Comparison of ENCODE assay signal across 18 mouse cellular contexts in the genomic region with DNA sequence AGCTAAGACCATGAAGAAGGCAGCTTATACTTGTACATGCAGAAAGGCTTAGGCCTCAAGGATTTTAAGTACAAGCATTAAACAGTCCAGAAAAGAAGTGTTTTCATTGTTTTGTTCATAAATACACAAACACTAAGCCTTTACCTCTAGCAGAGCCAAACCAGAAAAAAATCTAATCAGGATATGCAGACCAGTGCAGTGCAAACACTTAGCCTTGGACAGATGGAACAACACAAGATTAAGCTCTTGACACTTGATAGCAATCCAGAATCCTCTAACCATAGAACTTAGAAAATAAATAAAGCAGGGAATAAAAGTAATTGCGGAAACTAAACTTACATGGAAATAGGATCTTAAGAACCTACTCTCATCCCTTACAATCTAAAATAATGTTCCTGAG. TPM values are rescaled to one million over a fixed set of nuclear protein-coding genes. Genes with fewer than 3 reads are reported as not detected.
DNase-seq lines count a peak whose midpoint lies in the region; ATAC-seq and TF ChIP-seq lines count a peak whose summit lies in the region.
"Had no signal": no experiment of that assay in that cellular context is flagged by ENCODE, and none has a peak within 500 bp of the region (broad histone marks: within the 10 kb centered on the region; RNA-seq: fewer than 3 reads in every experiment).

No protein-coding gene starts in this region.

- peak overlapping the region; percentile 9; the same call in 1 of the 2 replicates for H3K27ac ChIP-seq in left cerebral cortex, adult 2 months
- H3K27ac ChIP-seq in midbrain, postnatal 0 days (ENCODE audit: low read depth, low read length) = no peak overlapping the region
- H3K27ac ChIP-seq: embryonic facial prominence, embryonic 10.5 days; embryonic facial prominence, embryonic 12.5 days; forebrain, embryonic 13.5 days; forebrain, embryonic 15.5 days had no signal

- intact Hi-C loops in left cerebral cortex, adult 2 months (cut with DNase I) = loop anchor here (5.0 to 10.0 kb wide), 4 partner anchors 273 to 1565 kb away; no protein-coding TSS in a partner anchor

- H3K27me3 ChIP-seq in midbrain, postnatal 0 days (ENCODE audit: insufficient read depth, low read length) = no peaks in the 10 kb centered on the region
- H3K27me3 ChIP-seq: embryonic facial prominence, embryonic 12.5 days; forebrain, embryonic 13.5 days; forebrain, embryonic 15.5 days had no signal

- no peak overlapping the region for H3K4me2 ChIP-seq in midbrain, postnatal 0 days (ENCODE audit: low read depth, low read length, poor library complexity, severe bottlenecking)
- H3K4me2 ChIP-seq: embryonic facial prominence, embryonic 12.5 days; forebrain, embryonic 13.5 days; forebrain, embryonic 15.5 days had no signal

- TF ChIP-seq CTCF in left cerebral cortex, adult 2 months (IDR thresholded peaks at IDR 0.05) = no peak
- TF ChIP-seq CTCF in midbrain, postnatal 0 days (IDR thresholded peaks at IDR 0.05) = no peak

- H3K4me3 ChIP-seq in left cerebral cortex, adult 2 months = no peak overlapping the region
- H3K4me3 ChIP-seq in midbrain, postnatal 0 days (ENCODE audit: low read depth, low read length) = no peak overlapping the region
- H3K4me3 ChIP-seq: embryonic facial prominence, embryonic 10.5 days; embryonic facial prominence, embryonic 12.5 days; forebrain, embryonic 13.5 days; forebrain, embryonic 15.5 days had no signal

- peak; percentile 29 for DNase-seq in cerebellum, adult 9-11 months
- no peak for DNase-seq in left cerebral cortex, adult 2 months (ENCODE audit: extremely low spot score in 1 of 2, low spot score in 2 of 2)
- no peak for DNase-seq in left cerebral cortex, adult 18-20 months (ENCODE audit: low spot score in 2 of 2)
- no peak for DNase-seq in midbrain, postnatal 0 days (ENCODE audit: low spot score)
- DNase-seq: adrenal gland, adult 2 months; adrenal gland, postnatal 10 days; adrenal gland, postnatal 25 days; cerebellum, adult 11 months; cerebellum, adult 8-10 months; cerebellum, postnatal 14 days; forebrain, postnatal 0 days had no signal

- no peaks in the 10 kb centered on the region for H3K36me3 ChIP-seq in midbrain, postnatal 0 days (ENCODE audit: insufficient read depth, low read length)
- H3K36me3 ChIP-seq: embryonic facial prominence, embryonic 10.5 days; embryonic facial prominence, embryonic 12.5 days; forebrain, embryonic 15.5 days had no signal

- no peak overlapping the region for H3K9ac ChIP-seq in midbrain, postnatal 0 days (replicated peaks; ENCODE audit: low read length, poor library complexity, severe bottlenecking)
- H3K9ac ChIP-seq: embryonic facial prominence, embryonic 12.5 days; forebrain, embryonic 13.5 days; forebrain, embryonic 15.5 days; forebrain, postnatal 0 days had no signal

- no peak for ATAC-seq in cerebellum, adult (ENCODE audit: insufficient number of reproducible peaks, low FRiP score, low TSS enrichment)
- no peak for ATAC-seq in midbrain, postnatal 0 days (ENCODE audit: low FRiP score)
- ATAC-seq: forebrain, embryonic 13.5 days; forebrain, embryonic 15.5 days; forebrain, postnatal 0 days had no signal

- 88% methylated on average over 1 of the region's 1 CpGs for WGBS in midbrain, postnatal 0 days

- no peaks in the 10 kb centered on the region for H3K9me3 ChIP-seq in midbrain, postnatal 0 days (ENCODE audit: low read length)
- H3K9me3 ChIP-seq: embryonic facial prominence, embryonic 10.5 days; embryonic facial prominence, embryonic 12.5 days; forebrain, embryonic 13.5 days; forebrain, embryonic 15.5 days had no signal

- no peaks in the 10 kb centered on the region for H3K4me1 ChIP-seq in midbrain, postnatal 0 days (ENCODE audit: insufficient read depth, low read length)
- H3K4me1 ChIP-seq: embryonic facial prominence, embryonic 10.5 days; embryonic facial prominence, embryonic 12.5 days had no signal

RNA-seq across cellular contexts. Expression of a gene that starts 10.4 kb away (rescaled TPM):
- total RNA-seq in left cerebral cortex, adult 2 months (2021) = 100 to 1,000 TPM; 187 to 191 TPM
- total RNA-seq in left cerebral cortex, adult 18-20 months (2021) = 100 to 1,000 TPM; 165 to 170 TPM
- 159 and 164 TPM in 2 replicates for total RNA-seq in midbrain, postnatal 0 days (2014; rRNA removed)
- 130 and 149 TPM in 2 replicates for polyA plus RNA-seq in midbrain, postnatal 0 days (2015; fragmentation: Nextera tagmentation; extraction: Ambion mirVana)
- total RNA-seq: MEL had no signal
- polyA plus RNA-seq: C2C12 had no signal
